Mouse (Mus musculus) brown adipose tissue, adult 24 weeks (tissue): ENCODE data around the gene Pxmp2. TPM values are rescaled to one million over a fixed set of nuclear protein-coding genes. Genes with fewer than 3 reads are reported as not detected.
A peak's percentile ranks its signal among the peaks of the same experiment; 100 is the strongest.

ENCODE experiments used
- H3K27ac ChIP-seq: fragments of 200-500 bp; replicated peaks from 2 replicates; pipeline ENCODE4 v1.5.1; 2012; ENCODE audit warnings: low read depth, mild to moderate bottlenecking, low read length
- H3K4me1 ChIP-seq: fragments of 200-500 bp; 2 replicates; pipeline ENCODE4 v1.6.1; 2012; ENCODE audit warnings: low read length, mixed read lengths; ENCODE audit not compliant: control insufficient read depth, insufficient read depth, insufficient read length
- H3K4me3 ChIP-seq: fragments of 200-500 bp; 2 replicates; pipeline ENCODE4 v1.5.1; 2012; ENCODE audit warnings: low read depth, mild to moderate bottlenecking, low read length, moderate library complexity; ENCODE audit not compliant: insufficient read depth
- polyA plus RNA-seq: library from polyadenylated mRNA; stranded (reverse); fragments of >200 nt; gene quantifications from 2 replicates; pipeline ENCODE4 v1.2.4, GENCODE M21; 2012; ENCODE audit not compliant: missing spikeins, insufficient read depth, insufficient read length

The Pxmp2 gene
- polyA plus RNA-seq, 1 experiment: 26.9 TPM

DNA sequence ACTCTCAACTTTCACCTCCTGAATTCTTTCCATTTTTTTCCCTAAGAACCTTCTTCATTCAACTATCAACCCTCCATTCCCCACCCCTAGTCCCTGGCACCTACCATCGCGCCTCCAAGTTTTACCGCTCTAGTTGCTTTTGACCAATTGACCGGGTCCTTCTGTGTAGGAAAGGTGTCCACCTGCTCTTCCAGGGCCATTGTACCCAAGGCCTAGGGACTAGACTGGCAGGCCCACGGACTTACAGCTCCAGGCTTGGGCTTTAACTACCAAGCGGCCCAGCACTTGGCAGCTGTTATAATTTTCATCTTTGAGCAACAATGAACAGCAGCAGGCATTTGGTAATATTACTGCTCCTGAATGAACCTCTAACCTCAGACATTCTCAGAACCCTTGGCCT, 15.7 kb downstream of the Pxmp2 start:
- H3K4me3 ChIP-seq: no peak overlapping the region
- H3K27ac ChIP-seq: no peak overlapping the region
- peaks cover 5% of the 10 kb centered on the region for H3K4me1 ChIP-seq

DNA sequence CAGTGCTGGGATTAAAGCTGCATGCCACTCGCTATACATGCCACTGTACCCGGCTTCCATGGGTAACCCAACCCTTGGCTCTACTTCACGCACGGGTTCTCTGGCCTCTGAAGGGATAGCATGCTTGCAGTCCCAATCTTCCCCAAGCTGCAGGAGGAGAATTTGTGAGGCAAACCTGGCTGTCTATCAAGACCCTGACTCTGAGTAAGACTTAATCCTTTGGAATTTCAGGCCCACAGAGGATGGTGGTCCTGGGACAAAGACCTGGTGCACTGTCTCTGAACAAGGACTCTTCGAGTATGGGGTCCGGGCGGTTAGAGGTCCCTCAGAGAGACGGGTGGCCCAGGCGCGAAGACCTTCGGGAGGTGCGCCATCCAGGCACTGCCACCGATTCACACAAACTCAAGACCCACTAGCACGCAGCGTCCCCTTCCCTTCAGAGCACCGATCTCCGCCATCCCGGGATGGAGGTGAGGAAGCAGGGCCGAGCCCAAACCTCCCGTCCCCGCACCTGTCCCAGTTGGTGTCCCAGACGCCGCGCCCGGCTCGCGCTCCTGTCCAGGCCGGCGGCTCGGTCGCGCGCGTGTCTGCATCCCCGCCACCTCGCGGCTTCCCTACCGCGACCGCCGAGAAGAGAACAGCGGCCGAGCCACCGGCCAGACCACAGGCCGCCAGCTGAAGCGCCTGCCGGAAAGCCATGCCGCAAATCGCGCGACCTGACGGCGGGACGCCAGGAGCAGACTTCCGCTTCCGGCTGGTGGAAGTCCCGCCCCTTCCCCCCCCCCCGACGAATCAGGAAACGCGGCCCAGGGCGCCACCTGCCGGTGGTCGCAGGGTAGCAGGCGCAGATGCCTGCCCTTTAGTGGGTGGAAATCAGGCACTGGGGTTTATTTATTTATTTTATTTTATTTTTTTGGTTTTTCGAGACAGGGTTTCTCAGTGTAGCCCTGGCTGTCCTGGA, 16.6 kb downstream of the Pxmp2 start, which contains the start of gene Pgam5:
TSS of gene Pgam5 (minus strand) at position 773 of the 961 bp plus-strand sequence.
- Histone ChIP-seq H3K27ac (0 out of 2 replicates have a peak within 1 kb of the TSS, but pooled peaks have one; percentile 51), H3K4me3 (peak within 1 kb of the TSS; percentile 95), H3K4me1 (peaks cover 5% of the 10 kb centered on the region)

DNA sequence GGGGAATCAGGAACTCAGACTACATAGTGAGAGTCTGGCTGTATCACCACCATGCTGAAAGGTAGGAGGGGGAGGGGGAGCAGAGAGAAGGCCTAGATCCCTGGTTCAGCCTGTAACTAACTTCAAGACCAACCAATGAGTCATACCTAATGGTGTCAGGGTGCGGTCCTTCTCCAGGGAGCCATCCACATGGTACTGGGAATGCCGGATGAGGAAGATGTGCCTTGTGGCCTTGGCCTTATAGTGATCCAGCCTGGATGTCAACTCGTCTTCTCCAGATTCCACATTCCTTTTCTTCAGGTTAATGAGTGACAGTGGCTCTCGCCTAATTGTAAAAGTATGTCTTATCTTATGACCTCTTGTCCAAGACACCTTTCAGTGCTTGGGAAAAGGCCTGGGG, 19.0 kb downstream of the Pxmp2 start:
- Histone ChIP-seq H3K4me3 (no peak overlapping the region), H3K4me1 (peaks cover 5% of the 10 kb centered on the region), H3K27ac (no peak overlapping the region)

DNA sequence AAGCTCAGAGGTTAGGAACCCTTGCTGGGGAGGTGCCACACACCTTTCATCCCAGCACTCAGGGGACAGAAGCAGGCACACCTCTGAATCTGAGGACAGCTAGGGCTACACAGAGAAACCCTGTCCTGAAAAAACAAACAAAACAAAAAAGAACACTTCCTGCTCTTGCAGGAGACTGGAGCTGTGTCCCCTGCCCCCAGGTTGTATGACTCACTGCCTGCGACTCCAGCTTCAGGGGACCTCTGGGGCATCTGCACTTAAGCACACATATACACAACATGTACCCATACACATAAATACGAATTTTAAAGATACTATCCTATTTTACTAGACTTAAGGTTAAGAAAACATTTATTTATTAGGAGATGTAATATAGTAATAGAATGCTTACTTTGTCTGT, 41.9 kb downstream of the Pxmp2 start:
- Histone ChIP-seq H3K4me3 (no peak overlapping the region), H3K27ac (no peak overlapping the region), H3K4me1 (no peaks in the 10 kb centered on the region)

DNA sequence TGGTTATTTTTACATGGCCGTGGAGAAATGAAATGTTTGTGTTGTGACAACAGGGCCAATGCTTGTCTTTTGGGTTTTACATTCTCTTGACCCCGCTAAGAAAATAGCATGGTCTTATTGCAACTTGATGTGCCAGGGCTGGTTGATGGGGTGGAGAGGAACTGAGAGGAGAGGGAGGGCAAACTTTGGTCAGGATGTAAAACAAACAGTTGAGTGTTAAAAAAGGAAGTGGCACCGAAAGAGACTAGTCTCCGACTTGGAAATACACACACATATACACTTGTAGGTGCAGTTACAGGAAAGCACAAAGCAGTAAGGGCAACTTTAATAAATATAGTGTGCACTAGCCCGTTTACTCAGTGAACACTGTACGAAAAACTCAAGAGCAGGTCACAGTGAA, 53.6 kb downstream of the Pxmp2 start:
- peak overlapping the region; percentile 17 for H3K4me3 ChIP-seq
- H3K27ac ChIP-seq: no peak overlapping the region
- peaks cover 8% of the 10 kb centered on the region for H3K4me1 ChIP-seq

DNA sequence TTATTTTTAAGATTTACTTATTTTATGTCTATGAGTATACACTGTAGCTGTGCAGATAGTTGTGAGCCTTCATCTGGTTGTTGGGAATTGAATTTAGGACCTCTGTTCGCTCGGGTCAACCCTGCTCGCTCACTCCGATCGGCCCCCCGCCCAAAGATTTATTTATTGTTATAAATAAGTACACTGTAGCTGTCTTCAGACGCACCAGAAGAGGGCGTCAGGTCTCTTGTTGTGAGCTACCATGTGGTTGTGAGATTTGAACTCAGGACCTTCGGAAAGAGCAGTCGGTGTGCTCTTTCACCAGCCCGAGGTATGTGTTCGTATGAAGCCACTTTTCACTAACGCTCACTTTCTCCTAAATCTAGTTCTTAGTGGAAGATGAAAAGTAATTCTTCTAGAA, 54.3 kb downstream of the Pxmp2 start:
- H3K4me3 ChIP-seq: peak overlapping the region; percentile 89

DNA sequence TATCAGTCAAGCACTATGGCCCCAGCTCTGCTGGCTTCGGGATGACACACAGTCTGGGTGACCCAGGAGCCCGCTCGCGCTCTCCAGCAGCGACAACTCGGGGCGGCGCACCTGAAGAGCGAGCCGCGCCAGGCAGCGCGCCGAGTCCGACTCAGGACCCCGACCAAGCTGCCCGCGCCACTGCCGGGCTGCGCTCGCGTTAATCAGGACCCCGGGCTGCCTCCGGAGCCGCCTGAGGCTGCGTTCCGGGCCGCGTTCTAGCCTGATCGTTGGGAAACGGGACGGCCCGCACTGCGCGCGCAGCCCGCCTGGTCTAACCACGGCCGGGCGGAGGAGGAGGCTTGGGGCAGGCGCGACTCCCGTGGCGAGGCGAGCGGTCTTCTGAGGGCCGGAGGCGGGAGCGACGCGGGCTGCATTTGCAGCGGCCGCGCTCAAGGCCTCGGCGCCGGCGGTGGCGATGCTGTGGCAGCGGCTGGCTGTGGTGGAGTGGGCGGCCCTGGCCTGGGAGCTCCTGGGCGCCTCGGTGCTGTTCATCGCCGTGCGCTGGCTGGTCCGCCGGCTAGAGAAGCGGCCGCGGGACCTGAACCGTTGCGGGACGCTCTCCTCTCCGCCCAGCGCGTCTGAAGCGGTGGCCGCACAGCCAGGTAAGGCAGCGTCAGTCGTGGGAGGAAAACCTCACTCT, 55.1 kb downstream of the Pxmp2 start, which contains the start of gene Ankle2:
TSS of gene Ankle2 (plus strand) at position 225 of the 682 bp plus-strand sequence.
- Histone ChIP-seq H3K27ac (peak within 1 kb of the TSS; percentile 77), H3K4me3 (peak within 1 kb of the TSS; percentile 89), H3K4me1 (peaks cover 8% of the 10 kb centered on the region)

More for the DNA sequence above, 54.3 kb downstream of the Pxmp2 start:
- no peak overlapping the region for H3K27ac ChIP-seq
- H3K4me1 ChIP-seq: peaks cover 8% of the 10 kb centered on the region

DNA sequence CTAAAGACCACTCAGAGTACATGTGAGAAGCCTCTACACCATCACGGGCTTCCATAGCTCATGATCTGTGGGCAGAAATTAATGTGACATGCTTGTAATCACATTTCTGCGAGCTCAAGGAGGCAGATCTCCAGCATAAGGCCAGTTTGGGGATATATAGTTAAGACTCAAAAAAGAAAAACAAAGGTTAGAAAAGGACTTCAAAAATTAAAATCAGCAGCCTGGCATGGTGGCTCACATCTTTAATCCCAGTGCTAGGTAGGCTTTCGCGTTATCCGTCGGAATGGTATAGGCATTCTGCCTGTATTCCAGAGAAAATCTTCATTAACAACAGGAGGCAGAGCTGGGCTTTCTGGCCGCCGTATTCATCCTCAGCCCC, 55.6 kb downstream of the Pxmp2 start:
- peak overlapping the region; percentile 77 for H3K27ac ChIP-seq
- H3K4me1 ChIP-seq: peaks cover 8% of the 10 kb centered on the region
- peak overlapping the region; percentile 89 for H3K4me3 ChIP-seq

DNA sequence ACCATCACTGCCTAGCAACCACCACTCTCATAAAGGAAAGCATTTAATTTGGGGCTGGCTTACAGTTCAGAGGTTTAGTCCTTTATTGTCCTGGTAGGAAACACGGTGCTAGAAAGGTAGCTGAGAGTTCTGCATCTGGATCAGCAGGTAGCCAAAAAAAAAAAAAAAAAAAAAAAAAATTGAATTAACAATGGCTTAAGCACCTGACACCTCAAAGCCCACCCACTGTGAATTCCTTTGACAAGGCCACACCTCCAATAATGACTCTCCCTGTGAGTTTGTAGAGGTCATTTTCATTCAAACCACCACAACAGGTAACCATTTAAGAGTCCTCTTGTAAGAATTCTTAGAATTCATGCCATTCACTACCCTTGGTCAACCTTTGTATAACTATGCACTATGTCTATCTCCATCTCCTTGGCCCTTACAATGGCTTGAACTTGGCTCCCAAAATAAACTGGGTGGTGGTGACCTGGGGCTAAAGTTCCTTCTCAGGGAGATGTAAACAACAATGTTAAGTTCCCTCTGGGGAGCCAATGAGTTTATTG, 58.6 kb downstream of the Pxmp2 start:
- Histone ChIP-seq H3K4me3 (no peak overlapping the region), H3K27ac (no peak overlapping the region)

DNA sequence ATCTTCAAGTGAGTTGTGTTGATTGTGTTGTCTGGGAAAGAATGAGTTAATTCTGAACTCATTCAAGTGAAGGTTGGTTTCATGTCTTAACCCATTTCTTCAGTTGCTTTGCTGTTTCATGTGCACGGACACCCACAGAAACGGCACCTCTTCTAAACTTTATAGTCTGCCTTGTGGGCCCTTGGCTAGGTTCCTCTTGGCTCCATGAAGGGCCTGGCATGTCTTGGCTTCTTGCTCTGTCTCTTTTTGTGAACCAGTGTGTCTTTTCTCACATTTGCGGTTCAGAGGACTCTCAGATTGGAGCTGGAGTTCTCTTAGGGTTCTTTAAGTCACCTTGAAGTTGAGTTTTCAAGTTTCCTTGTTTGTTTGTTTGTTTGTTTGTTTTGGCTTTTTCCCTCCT, 60.9 kb downstream of the Pxmp2 start:
- no peak overlapping the region for H3K4me3 ChIP-seq
- H3K27ac ChIP-seq: no peak overlapping the region
- H3K4me1 ChIP-seq: peaks cover under 1% of the 10 kb centered on the region; the same call in 1 of the 2 replicates

More for the DNA sequence above, 58.6 kb downstream of the Pxmp2 start:
- peaks cover 6% of the 10 kb centered on the region for H3K4me1 ChIP-seq

Other genes starting within 250 kb of the Pxmp2 start
- 1.6 and 2.3 TPM in 2 replicates for gene Gm17655, start 213.7 kb downstream of the Pxmp2 start, polyA plus RNA-seq
- 0.32 TPM in 1 of 2 replicates, not detected in the other for gene Gm35315, start 191.8 kb downstream of the Pxmp2 start, polyA plus RNA-seq
- gene Plcxd1, start 186.2 kb downstream of the Pxmp2 start, polyA plus RNA-seq: not detected in 2 replicates
- 13.1 and 15.4 TPM in 2 replicates for gene Gtpbp6, start 178.0 kb downstream of the Pxmp2 start, polyA plus RNA-seq
- gene Zfp605, start 176.1 kb downstream of the Pxmp2 start, polyA plus RNA-seq: 1.7 and 3.0 TPM in 2 replicates
- 8.1 and 9.0 TPM in 2 replicates for gene Chfr, start 150.3 kb downstream of the Pxmp2 start, polyA plus RNA-seq
- 13.3 and 14.6 TPM in 2 replicates for gene Golga3, start 109.5 kb downstream of the Pxmp2 start, polyA plus RNA-seq
- 10.3 and 17.3 TPM in 2 replicates for gene Ankle2, start 55.2 kb downstream of the Pxmp2 start, polyA plus RNA-seq
- 23.3 and 26.3 TPM in 2 replicates for gene Pgam5, start 16.3 kb downstream of the Pxmp2 start, polyA plus RNA-seq
- gene Pole, start 120 bp upstream of the Pxmp2 start, polyA plus RNA-seq: 0.79 and 1.4 TPM in 2 replicates
- gene P2rx2, start 57.0 kb upstream of the Pxmp2 start, polyA plus RNA-seq: not detected in 2 replicates
- gene Lrcol1, start 58.5 kb upstream of the Pxmp2 start, polyA plus RNA-seq: not detected in 2 replicates
- gene Fbrsl1, start 162.3 kb upstream of the Pxmp2 start, polyA plus RNA-seq: 10.4 and 12.2 TPM in 2 replicates